Mouse (Mus musculus) left cerebral cortex, postnatal 36 days (tissue): Measurements from ENCODE around the gene Strn4. TPM values are rescaled to one million over a fixed set of nuclear protein-coding genes. Genes with fewer than 3 reads are reported as not detected.

Experiments used
- DNase-seq, 2 experiments: peaks; one replicate each; pipeline ENCODE4 v3.0.0; 2021 to 2022; ENCODE audit warnings: low spot score in 2 of 2, mixed read lengths in 1 of 2
- intact Hi-C: fragments of 180-260 bp; cut with DNase I; formaldehyde crosslinking; loops from one replicate; pipeline ENCODE4 v1.15.1; 2025
- total RNA-seq, 2 experiments: library from RNA; stranded (reverse); gene quantifications; 2 replicates each; pipeline ENCODE4 v1.2.3; 2021

The Strn4 gene
- total RNA-seq, 2 experiments from 2014 or later = 310 to 320 TPM

DNA sequence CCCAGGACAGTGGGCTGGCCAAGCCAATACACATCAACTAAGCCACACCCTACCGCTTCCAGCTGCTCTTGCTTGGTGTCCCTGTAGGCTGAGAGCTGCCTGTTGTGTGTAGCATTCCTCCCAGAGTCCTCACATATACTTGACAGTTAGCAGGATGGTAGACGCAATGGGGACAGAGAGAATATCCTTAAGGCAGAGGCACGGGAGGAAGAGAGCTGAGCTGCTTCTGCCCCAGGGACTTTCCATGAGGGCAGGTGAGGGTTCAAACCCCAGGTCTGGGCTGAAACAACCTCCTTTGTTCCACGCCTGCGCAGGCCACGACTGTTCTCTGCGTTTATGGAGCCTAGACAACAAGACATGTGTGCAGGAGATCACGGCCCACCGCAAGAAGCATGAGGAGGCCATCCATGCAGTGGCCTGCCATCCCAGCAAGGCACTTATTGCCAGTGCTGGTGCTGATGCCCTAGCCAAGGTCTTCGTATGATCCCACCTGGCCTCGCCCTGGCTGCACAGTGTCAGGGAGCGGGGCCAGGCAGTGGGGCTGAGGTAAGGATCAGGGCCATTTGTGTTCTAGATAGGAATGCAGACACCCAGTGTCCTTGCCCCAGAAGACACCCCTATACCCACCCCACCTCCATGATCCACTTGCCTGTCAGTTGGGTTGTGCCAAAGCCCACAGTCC is 23.9 kb downstream of the Strn4 start:
- intact Hi-C loops = no loop called here
- no peak for DNase-seq

DNA sequence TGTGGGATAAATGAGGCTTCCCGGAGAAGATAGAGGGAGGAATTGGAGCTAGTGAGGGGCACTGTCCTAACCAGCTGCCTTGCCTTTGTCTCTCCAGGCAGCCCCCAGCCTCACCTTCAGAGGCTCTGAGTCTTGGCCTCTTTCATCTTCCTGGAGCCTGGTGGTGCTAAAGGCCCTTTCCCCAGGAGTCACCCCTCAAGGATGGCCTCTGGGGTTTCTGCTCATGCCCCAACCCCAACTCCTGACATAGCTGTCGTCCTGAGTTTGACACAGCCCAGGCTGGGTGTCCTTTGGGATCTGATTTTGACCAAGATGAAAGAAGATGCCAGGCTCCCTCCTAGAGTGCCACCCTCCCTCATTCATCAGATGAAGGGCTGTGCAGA is 24.4 kb downstream of the Strn4 start:
- intact Hi-C loops = no loop called here
- DNase-seq = no peak

DNA sequence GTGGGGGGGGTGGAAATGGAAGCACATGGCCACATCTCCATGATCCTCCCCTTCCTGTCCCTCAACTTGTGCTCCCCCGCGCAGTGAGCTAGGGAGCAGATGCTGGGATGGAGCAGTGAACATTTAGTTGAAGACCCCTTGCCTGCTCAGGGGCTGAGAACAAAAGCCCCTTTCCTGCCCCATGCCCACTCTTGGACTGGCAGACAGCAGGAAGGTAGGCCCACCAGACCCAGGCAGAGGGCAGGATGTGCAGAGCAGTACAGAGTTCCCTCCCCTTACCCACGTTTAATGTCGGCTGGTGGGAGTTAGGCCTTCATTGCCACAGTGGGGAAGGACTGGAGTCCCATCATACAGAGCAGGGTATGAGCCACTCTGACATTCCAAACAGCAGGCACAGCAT is 25.4 kb downstream of the Strn4 start:
- DNase-seq = no peak
- intact Hi-C loops = no loop called here

DNA sequence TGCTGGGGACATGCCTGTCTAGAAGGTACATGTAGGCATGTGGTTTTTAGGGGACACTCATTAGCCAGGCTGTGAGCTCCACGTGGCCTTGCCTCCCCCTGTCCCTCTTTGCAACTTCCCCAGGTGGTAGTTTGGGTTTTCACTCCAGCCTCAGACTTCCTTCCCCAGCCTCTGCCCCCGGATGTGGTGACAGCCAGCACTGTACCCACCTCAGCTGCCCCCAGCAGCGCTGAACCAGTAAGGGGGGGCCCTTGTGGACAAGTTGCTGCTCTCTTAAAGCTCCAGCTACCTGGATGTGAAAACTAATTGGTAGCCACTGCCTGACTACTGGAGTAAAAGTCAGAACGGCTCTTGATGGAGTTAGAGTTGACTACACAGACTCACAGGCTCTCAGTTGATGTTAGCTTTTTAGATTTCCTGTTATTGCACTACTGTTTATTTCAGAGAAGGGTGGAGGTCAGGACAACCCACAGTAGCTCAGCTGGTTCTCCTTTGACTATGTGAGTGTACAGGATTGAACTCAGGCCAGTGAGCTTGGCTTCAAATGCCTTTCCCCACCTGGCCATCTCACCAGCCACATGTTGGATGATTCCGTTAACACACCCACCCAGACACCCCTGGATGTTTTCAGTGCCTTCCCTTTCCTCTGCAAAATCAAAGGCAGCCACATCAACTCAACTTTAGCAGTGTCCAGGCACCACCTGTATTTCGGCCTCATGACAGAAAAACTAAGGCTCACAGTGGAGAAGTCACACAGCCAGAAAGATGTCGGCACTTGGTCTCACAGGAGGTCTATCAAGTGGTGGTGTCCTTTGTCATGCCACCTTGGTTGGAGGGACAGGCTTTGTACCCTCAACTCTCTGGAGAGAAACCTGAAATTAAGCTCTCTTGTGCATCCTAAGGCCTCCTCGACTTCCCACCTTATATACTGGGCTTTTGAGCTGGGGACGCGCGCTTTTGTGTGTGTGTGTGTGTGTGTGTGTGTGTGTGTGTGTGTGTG is 26.2 kb downstream of the Strn4 start:
- intact Hi-C loops = no loop called here
- no peak for DNase-seq

DNA sequence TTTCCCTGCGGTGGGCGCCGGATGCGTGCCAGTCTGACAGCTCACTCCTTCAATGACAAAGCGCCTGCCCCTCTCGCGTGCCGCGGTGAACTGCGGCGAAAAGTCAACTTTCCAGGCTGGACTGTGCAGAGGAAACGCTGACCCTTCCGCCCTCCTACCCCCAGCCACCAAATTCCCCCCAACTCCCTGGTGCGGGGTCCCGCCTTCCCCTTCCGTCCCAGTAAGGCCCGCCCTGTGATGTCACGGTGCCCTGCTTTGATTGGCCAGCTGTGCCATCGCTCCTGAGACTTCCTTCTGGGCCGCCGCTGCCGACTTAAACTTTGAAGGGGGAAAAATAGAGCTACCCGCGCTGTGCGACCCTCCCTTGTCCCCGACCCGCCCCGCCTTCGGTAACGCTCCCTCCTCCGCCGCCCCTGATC is 27.0 kb downstream of the Strn4 start, which contains the start of gene Prkd2:
TSS of gene Prkd2 (plus strand) at position 258 of the 419 bp plus-strand sequence.
- peak; percentile 86 to 87 for DNase-seq
- intact Hi-C loops = no loop called here

DNA sequence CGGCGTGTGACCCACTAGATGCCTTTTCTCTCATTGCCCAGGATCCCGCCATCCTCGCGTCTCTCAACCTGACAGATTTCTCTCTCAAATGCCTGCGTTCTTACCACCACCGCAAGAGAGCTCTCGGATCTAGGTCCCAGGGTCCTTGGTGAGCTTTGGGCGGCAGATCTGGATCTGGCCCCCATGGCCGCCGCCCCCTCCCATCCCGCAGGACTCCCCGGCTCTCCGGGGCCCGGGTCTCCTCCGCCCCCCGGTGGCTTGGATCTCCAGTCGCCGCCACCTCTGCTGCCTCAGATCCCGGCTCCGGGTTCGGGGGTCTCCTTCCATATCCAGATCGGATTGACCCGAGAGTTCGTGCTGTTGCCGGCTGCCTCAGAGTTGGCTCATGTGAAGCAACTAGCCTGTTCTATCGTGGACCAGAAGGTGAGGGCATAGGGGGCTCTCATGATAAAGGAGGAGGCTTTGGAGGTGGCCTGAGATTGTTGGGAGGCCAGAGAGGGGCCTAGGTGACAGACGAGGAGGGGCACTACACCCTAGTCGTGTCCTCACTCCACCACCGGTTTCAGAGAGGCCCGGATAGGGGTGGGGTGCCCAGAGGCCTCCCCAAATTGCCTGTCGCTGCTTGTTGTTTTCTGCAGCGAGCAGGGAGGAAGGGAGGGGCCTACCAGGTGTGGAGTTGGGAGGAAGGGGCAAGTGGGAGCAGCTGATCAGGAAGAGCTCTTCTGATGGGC is 27.9 kb downstream of the Strn4 start:
- intact Hi-C loops = no loop called here
- DNase-seq = no peak

DNA sequence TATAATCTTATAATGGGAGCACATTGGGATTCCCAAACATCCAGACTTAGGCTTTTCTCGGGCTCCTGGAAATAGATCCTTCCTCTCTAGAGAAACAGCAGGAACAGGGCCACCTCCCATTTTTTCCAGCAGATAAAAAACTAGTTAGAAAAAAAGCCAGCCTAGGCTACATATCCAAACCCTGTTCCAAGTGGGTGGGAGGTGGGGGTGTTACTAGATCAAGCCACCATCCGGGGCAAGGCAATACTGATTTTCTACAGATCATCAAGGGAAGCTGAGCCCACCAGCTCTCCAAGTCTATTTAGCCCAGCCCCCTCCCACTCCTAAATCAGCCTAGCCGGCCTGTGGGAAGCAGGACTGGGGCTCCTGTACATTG is 29.0 kb downstream of the Strn4 start:
- intact Hi-C loops = loop anchor here (5.0 kb wide), 1 partner anchor 32 kb away; no protein-coding TSS in a partner anchor
- DNase-seq = no peak

DNA sequence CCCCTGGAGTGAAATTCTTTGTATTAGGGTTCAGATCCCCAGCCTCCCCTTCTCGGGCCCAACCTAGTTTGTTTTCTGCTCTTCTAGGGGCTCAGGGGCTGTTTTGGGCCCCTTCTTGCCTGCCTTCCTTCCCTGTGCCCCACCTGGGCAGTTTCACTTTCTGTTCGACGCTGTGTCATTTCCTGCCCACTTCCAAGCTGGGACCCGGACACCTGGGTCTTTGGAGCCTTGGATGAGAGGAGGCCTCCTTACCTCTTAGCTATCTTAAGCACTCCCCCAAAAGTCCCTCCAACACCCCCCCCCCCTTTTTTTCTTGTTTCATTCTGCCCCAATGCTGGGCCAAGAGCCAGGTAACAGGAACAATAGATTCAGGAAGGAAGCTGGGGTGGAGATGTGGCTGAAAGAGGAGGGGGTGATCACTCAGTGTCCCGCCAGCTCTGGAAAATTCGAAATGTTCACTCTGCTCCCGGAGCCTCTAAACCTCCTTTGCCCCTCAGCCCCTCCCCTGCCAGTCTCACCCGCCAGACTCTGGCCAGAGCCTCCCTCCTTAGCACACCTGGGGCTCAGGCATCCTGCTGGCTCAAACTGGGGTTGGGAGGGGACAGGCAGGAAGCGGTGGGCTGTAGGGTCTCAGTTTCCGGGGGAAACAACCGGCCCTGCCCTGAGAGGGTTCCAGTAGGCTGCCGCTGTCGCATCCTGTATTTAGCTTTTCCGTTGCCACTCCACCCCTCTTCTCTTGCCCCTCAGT is 29.6 kb downstream of the Strn4 start:
- no peak for DNase-seq
- intact Hi-C loops = loop anchor here (5.0 kb wide), 1 partner anchor 33 kb away; no protein-coding TSS in a partner anchor

DNA sequence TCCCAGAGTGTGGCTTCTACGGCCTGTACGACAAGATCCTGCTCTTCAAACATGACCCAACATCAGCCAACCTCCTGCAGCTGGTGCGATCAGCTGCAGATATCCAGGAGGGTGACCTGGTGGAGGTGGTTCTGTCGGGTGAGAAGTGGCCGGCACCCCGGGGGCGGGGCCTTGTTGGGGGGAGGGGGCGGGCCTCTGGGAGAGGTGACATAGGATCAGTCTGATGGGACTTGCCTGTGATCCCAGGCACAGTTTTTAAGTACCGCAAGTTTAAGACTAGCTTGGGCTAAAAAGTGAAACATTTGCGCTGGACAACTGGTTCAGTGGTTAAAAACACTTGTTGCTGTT is 30.1 kb downstream of the Strn4 start:
- intact Hi-C loops = loop anchor here (5.0 kb wide), 1 partner anchor 33 kb away; no protein-coding TSS in a partner anchor

DNA sequence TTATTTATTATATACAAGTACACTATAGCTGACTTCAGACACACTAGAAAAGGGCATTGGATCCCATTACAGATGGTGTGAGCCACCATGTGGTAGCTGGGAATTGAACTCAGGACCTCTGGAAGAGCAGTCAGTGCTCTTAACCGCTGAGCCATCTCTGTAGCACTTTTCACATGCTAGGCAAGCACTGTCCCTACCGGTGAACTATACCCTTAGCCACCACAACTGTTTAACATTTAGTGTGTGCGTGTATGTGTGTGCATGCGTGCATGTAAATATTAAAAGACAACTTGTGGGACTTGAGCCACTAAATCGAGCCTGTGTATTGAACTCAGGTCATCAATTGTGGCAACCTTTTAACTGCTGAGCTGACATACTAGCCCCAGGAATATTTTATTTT is 31.1 kb downstream of the Strn4 start:
- intact Hi-C loops = loop anchor here (5.0 kb wide), 1 partner anchor 34 kb away; no protein-coding TSS in a partner anchor

More for the DNA sequence above, 30.1 kb downstream of the Strn4 start:
- DNase-seq = no peak

DNA sequence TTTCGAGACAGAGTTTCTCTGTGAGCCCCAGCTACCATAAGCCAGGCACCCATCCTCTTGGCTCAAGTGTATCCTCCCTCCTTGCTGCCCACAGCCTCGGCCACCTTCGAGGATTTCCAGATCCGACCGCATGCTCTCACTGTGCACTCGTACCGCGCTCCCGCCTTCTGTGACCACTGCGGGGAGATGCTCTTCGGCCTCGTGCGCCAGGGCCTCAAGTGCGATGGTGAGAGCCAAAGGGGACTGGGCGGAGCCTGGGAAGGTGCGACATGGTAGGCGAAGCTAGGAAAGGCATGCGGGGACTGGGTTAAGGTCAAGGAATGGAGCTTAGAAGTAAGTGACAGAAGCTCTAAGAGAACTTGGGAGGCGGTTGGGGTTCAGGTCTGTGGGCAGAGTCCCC is 31.8 kb downstream of the Strn4 start:
- DNase-seq = no peak
- intact Hi-C loops = loop anchor here (5.0 kb wide), 1 partner anchor 35 kb away; no protein-coding TSS in a partner anchor

More for the DNA sequence above, 31.1 kb downstream of the Strn4 start:
- no peak for DNase-seq

DNA sequence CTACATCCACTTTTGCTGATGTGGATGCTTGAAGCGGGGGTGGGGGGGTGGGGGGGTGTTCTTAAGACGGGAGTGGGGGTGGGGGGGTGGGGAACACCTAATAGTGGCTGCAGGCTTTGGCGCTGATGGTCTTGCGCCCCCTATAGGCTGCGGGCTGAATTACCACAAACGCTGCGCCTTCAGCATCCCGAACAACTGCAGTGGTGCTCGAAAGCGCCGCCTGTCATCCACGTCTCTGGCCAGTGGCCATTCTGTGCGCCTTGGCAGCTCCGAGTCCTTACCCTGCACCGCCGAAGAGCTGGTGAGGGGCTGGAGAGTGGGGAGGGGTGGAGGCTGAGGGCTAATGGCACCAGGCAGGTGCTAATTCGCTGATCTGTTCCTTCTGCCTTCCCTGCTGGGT is 32.9 kb downstream of the Strn4 start:
- intact Hi-C loops = loop anchor here (5.0 kb wide), 1 partner anchor 36 kb away; no protein-coding TSS in a partner anchor

DNA sequence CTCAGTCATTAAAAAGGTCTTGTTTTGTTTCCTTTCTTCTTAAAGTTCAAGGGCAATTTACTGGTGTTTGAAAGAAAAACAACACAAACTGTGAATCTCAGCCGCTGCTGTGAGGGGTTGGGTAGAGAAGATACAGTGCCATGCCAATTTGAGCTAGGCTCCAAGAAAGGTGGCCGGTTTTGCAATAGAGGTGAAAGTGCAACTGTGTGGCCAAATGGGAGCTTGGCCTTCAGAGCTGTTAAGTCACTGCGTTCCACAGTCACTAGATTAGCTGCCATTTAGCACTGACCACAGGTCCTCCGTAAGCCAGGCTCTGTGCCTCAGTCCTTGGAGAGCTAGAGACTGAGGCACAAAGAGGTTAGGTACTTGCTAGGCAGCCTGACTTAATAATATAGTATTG is 35.9 kb downstream of the Strn4 start:
- intact Hi-C loops = no loop called here
- DNase-seq = no peak

More for the DNA sequence above, 32.9 kb downstream of the Strn4 start:
- DNase-seq = peak; percentile 62 to 69

DNA sequence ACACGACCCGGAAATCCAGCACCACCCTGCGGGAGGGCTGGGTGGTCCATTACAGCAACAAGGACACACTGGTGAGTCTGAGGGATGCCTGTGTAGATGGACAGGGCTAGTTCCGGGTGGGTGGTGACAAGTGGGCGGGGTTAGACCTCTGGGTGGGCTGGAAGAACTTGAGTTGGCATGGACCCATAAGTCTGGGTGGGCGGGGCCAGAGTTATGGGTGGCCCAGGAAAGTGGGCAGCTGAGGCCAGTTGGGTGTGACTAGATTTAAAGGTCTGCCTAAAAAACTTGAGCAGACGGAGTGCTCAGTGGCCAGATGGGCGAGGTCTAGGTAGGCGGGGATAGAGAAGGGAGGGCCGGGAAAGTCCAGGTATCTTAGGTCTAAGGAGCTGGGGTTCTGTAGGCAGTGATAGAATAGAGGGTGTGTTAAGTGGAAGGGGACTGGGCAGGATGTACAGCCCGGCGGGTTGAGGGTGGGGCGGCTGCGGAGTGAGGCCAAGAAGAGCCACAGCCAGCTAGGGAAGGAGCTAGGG is 37.7 kb downstream of the Strn4 start:
- DNase-seq = no peak
- intact Hi-C loops = no loop called here

DNA sequence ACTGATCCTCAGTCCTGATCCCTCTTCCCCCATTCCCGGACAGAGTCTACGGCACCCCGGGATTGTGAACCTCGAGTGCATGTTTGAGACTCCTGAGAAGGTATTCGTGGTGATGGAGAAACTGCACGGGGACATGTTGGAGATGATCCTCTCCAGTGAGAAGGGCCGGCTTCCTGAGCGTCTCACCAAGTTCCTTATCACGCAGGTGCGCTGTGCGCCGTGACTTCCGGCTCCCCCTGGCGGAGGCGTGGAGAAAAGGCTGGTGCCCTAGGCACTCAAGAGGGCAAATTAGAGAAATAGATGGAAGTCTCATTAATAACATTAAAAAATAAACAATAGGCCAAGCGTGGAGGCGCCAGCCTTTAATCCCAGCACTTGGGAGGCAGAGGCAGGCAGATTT is 42.6 kb downstream of the Strn4 start:
- DNase-seq = no peak
- intact Hi-C loops = loop anchor here (5.0 kb wide), 1 partner anchor 36 kb away; no protein-coding TSS in a partner anchor

DNA sequence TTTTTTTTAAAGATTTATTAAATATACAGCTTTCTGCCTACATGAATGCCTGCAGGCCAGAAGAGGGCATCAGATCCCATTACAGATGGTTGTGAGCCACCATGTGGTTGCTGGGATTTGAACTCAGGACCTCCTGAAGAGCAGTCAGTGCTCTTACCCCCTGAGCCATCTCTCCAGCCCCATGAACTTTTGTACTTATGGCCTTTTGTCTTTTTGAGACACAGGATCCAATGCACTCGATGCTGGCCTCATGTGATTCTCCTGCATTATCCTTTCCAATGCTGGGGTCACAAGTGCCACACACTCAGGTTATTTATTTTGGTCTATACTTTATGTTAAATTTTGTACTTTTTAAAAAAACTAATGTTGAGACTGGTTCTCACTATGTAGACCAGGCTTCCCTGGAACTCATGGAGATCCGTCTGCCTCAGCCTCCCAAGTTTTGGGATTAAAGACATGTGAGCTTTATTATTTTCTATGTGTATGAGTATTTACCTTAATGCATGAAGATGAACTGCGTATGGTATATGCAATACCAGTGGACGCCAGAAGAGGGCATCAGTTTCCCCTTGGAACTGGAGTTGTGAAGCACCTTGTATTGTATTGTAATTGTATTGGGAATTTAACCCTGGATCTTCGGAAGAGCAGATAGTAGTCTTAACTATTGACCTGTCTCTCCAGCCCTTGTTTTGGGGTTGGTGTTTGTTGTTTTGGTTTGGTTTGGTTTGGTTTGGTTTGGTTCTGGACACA is 44.4 kb downstream of the Strn4 start:
- intact Hi-C loops = loop anchor here (5.0 kb wide), 1 partner anchor 38 kb away; no protein-coding TSS in a partner anchor

DNA sequence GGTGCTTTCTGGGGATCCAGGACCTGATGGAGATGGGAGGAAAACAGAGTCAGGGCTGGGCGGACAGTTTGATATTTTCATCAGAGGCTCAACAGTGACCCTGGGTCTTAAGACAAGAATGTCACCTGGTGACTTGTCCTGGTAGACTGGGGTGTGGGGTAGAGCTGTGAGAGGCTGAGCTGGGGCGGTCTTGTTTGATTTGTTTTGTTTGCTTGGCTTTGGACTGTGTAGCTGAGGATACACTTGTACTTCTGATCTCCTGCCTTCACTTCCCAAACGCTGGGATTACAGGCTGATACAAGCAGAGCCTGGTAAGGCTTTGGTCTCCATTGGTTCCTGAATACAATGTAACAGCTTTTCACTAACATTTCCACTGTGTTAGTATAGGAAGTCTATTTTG is 51.8 kb downstream of the Strn4 start:
- DNase-seq = no peak
- intact Hi-C loops = no loop called here

More for the DNA sequence above, 44.4 kb downstream of the Strn4 start:
- DNase-seq = peak in 1 of 2 experiments; percentile 41

DNA sequence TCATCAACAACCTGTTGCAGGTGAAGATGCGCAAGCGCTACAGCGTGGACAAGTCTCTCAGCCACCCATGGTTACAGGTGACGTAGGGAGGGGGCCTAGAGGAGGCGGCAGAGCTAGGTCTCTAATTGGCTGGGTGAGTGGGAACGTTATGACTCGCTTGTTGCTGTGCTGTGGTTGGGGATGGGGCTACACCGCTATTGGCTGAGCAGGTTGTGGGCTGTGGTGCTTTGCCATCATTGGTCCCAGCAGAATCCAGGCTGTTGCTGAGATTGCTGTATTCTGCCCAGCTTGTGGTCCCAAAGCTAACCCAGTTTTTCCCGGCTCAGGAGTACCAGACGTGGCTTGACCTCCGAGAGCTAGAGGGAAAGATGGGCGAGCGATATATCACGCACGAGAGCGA is 53.8 kb downstream of the Strn4 start:
- peak; percentile 89 to 90 for DNase-seq
- intact Hi-C loops = no loop called here
